Mouse (Mus musculus): ENCODE measurements around the gene Nodal.

The Nodal gene

GRCm38 (mm10) chr10:61417672-61418071 is at the start of gene Nodal:
TSS of gene Nodal (plus strand) at chr10:61417972.
- DNase-seq = no peak

GRCm38 (mm10) chr10:61369755-61370154 is 48.0 kb upstream of the Nodal start:
- DNase-seq = no peak

GRCm38 (mm10) chr10:61370273-61370979 is 47.3 kb upstream of the Nodal start:
- no peak for DNase-seq

GRCm38 (mm10) chr10:61371884-61372584 is 45.7 kb upstream of the Nodal start:
- no peak for DNase-seq

- DNase-seq = no peak
Observed at GRCm38 (mm10) chr10:61372585-61372923, 45.2 kb upstream of the Nodal start.

- DNase-seq = no peak
Observed at GRCm38 (mm10) chr10:61374076-61374475, 43.7 kb upstream of the Nodal start.

GRCm38 (mm10) chr10:61374771-61375481 is 42.8 kb upstream of the Nodal start:
- DNase-seq = no peak

GRCm38 (mm10) chr10:61378050-61378449 is 39.7 kb upstream of the Nodal start:
- no peak for DNase-seq

GRCm38 (mm10) chr10:61378698-61379097 is 39.1 kb upstream of the Nodal start:
- DNase-seq = no peak

- DNase-seq = no peak
Observed at GRCm38 (mm10) chr10:61379340-61380040, 38.3 kb upstream of the Nodal start.

GRCm38 (mm10) chr10:61380186-61380585 is 37.6 kb upstream of the Nodal start:
- DNase-seq = no peak

- no peak for DNase-seq
Observed at GRCm38 (mm10) chr10:61381823-61382222, 35.9 kb upstream of the Nodal start.

- DNase-seq = no peak
Observed at GRCm38 (mm10) chr10:61382281-61382731, 35.5 kb upstream of the Nodal start.

GRCm38 (mm10) chr10:61383021-61383714 is 34.6 kb upstream of the Nodal start, which contains the start of gene Pald1:
TSS of gene Pald1 (minus strand) at chr10:61383530.
- no peak for DNase-seq

GRCm38 (mm10) chr10:61383715-61384047 is 34.1 kb upstream of the Nodal start:
- DNase-seq = no peak

GRCm38 (mm10) chr10:61385174-61385573 is 32.6 kb upstream of the Nodal start:
- no peak for DNase-seq

GRCm38 (mm10) chr10:61386284-61386683 is 31.5 kb upstream of the Nodal start:
- DNase-seq = no peak

- no peak for DNase-seq
Observed at GRCm38 (mm10) chr10:61389020-61389419, 28.8 kb upstream of the Nodal start.

GRCm38 (mm10) chr10:61390148-61390547 is 27.6 kb upstream of the Nodal start:
- no peak for DNase-seq

GRCm38 (mm10) chr10:61392584-61392983 is 25.2 kb upstream of the Nodal start:
- no peak for DNase-seq

GRCm38 (mm10) chr10:61394476-61395136 is 23.2 kb upstream of the Nodal start:
- DNase-seq = no peak

- no peak for DNase-seq
Observed at GRCm38 (mm10) chr10:61398125-61398524, 19.6 kb upstream of the Nodal start.
